Mouse (Mus musculus) adrenal gland, postnatal 0 days (tissue): ENCODE results near the gene Nsf. TPM values are rescaled to one million over a fixed set of nuclear protein-coding genes. Genes with fewer than 3 reads are reported as not detected.

Experiments
- polyA plus RNA-seq: library from polyadenylated mRNA; unstranded; fragments of >200 nt; fragmentation: Nextera tagmentation; extraction: Ambion mirVana; gene quantifications from 2 replicates; pipeline ENCODE4 v1.2.1, GENCODE M21; 2015

The Nsf gene
- polyA plus RNA-seq = 38.8 and 49.9 TPM in 2 replicates

GRCm38 (mm10) chr11:103953896-103954292, at the start of gene Nsf:
Gene Nsf (minus strand): TSS chr11:103954056.

GRCm38 (mm10) chr11:103773387-103774227, 180.2 kb downstream of the Nsf start, which contains the start of gene Wnt3:
Gene Wnt3 (plus strand): TSS chr11:103774150.

Other genes with a start within 250 kb of the Nsf start
- gene Wnt9b, start 204.2 kb downstream of the Nsf start, polyA plus RNA-seq = 0.13 and 0.44 TPM in 2 replicates
- gene Wnt3, start 179.9 kb downstream of the Nsf start, polyA plus RNA-seq = 0.48 and 0.77 TPM in 2 replicates
- gene Arf2, start 12.7 kb upstream of the Nsf start, polyA plus RNA-seq = 73.8 and 74.5 TPM in 2 replicates
- gene Crhr1, start 178.8 kb upstream of the Nsf start, polyA plus RNA-seq = 0.36 TPM in 2 replicates
- not detected in 2 replicates for gene Sppl2c, start 232.3 kb upstream of the Nsf start, polyA plus RNA-seq